Mouse (Mus musculus): ENCODE data around the gene Skor1.

DNA sequence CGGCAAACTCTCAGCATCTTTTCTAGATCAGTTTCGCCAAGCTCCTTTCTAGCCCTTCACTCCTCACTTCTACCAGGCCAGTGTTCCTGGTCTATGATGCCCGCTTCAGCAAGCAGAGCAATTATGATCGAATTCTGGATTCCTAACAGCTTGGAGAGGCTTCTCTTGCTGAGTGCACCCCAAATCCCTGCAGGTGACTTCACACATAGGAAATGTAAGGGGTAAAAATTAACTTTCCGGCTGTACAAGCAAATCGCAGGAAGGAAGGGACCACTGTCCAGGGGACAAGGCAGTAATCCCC lies 11.2 kb downstream of the Skor1 start:
- no peak for TF ChIP-seq CTCF (IDR thresholded peaks at IDR 0.05; ENCODE audit: low read depth)
- no peak for TF ChIP-seq EP300 (IDR thresholded peaks at IDR 0.05; ENCODE audit: low read depth)

Data from liver, embryonic 14.5 days (tissue).